In the genomic region with DNA sequence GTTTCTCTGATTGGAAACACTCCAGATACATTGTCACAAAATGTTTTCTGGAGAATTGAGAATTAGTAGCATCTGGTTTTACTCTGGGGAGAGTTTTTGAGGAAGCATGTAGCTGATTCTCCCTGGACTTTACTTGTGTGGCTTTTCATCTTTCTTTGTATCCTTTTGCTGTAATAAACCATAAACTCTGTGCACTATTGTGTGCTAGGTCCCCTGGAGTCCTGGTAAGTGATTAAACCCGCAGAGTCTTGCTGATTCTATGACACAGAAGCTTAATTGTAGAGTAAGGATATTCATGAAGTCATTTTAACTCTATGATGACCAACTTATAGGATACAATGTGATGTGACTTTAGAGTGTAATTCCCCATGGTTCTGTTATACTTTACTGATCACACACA, we compare ENCODE assay signal across 21 mouse cellular contexts.
A peak's percentile ranks its signal among the peaks of the same experiment; 100 is the strongest.
DNase-seq lines count a peak whose midpoint lies in the region; ATAC-seq and TF ChIP-seq lines count a peak whose summit lies in the region.
"Had no signal": no experiment of that assay in that cellular context is flagged by ENCODE, and none has a peak within 500 bp of the region (broad histone marks: within the 10 kb centered on the region; RNA-seq: fewer than 3 reads in every experiment).

No protein-coding gene starts in this region.

- no peak for TF ChIP-seq POLR2A in brain, embryonic 14.5 days (IDR thresholded peaks at IDR 0.05; ENCODE audit: borderline replicate concordance, extremely low read depth, insufficient read depth, insufficient read length, poor library complexity, severe bottlenecking)

- no peak overlapping the region for H3K4me3 ChIP-seq in embryonic facial prominence, embryonic 11.5 days (ENCODE audit: low read depth, low read length)
- no peak overlapping the region for H3K4me3 ChIP-seq in embryonic facial prominence, embryonic 10.5 days
- H3K4me3 ChIP-seq in limb, embryonic 13.5 days = no peak overlapping the region
- no peak overlapping the region for H3K4me3 ChIP-seq in limb, embryonic 10.5 days
- H3K4me3 ChIP-seq: embryonic facial prominence, embryonic 13.5 days; forebrain, embryonic 10.5 days; forebrain, embryonic 13.5 days; intestine, embryonic 15.5 days had no signal

- no peak overlapping the region for H3K27ac ChIP-seq in embryonic facial prominence, embryonic 11.5 days (replicated peaks; ENCODE audit: low read depth, low read length)
- H3K27ac ChIP-seq in embryonic facial prominence, embryonic 10.5 days (replicated peaks) = no peak overlapping the region
- no peak overlapping the region for H3K27ac ChIP-seq in limb, embryonic 13.5 days
- H3K27ac ChIP-seq in limb, embryonic 10.5 days = no peak overlapping the region
- H3K27ac ChIP-seq: embryonic facial prominence, embryonic 13.5 days; forebrain, embryonic 10.5 days; forebrain, embryonic 13.5 days; intestine, embryonic 15.5 days had no signal

- H3K9ac ChIP-seq in embryonic facial prominence, embryonic 11.5 days (replicated peaks; ENCODE audit: low read length) = no peak overlapping the region
- H3K9ac ChIP-seq in limb, embryonic 13.5 days = no peak overlapping the region
- H3K9ac ChIP-seq: embryonic facial prominence, embryonic 13.5 days; forebrain, embryonic 13.5 days; intestine, embryonic 15.5 days had no signal

- no peaks in the 10 kb centered on the region for H3K4me1 ChIP-seq in embryonic facial prominence, embryonic 11.5 days (ENCODE audit: control insufficient read depth, insufficient read depth, low read length)
- no peaks in the 10 kb centered on the region for H3K4me1 ChIP-seq in embryonic facial prominence, embryonic 10.5 days
- H3K4me1 ChIP-seq in limb, embryonic 13.5 days = no peaks in the 10 kb centered on the region; the same call in 1 of the 2 replicates
- H3K4me1 ChIP-seq in limb, embryonic 10.5 days = peaks cover 7% of the 10 kb centered on the region
- H3K4me1 ChIP-seq: embryonic facial prominence, embryonic 13.5 days; forebrain, embryonic 10.5 days; forebrain, embryonic 13.5 days; intestine, embryonic 15.5 days had no signal

- peak; percentile 26 for DNase-seq in embryonic facial prominence, embryonic 11.5 days (ENCODE audit: low spot score)
- DNase-seq in embryonic facial prominence, embryonic 10.5 days (ENCODE audit: low spot score) = no peak
- DNase-seq in limb, embryonic 10.5 days (ENCODE audit: low spot score) = no peak
- peak; percentile 2 for DNase-seq in brain, embryonic 14.5 days (ENCODE audit: low read depth)
- DNase-seq in kidney, postnatal 4 days = no peak
- DNase-seq: adrenal gland, adult 8-10 months; adrenal gland, postnatal 25 days; cerebellum, adult 18-20 months; cerebellum, adult 9-10 months; cerebellum, postnatal 14 days; gastrocnemius, postnatal 14 days; heart, adult 11 months had no signal

- WGBS in embryonic facial prominence, embryonic 11.5 days = 40% methylated on average over 1 of the region's 1 CpGs
- WGBS in embryonic facial prominence, embryonic 10.5 days = 59% methylated on average over 1 of the region's 1 CpGs
- 9% methylated on average over 1 of the region's 1 CpGs for WGBS in limb, embryonic 13.5 days
- 41% methylated on average over 1 of the region's 1 CpGs for WGBS in limb, embryonic 10.5 days

- H3K36me3 ChIP-seq in embryonic facial prominence, embryonic 11.5 days (replicated peaks; ENCODE audit: control insufficient read depth, insufficient read depth, low read depth, low read length) = no peaks in the 10 kb centered on the region
- no peaks in the 10 kb centered on the region for H3K36me3 ChIP-seq in embryonic facial prominence, embryonic 10.5 days (replicated peaks)
- H3K36me3 ChIP-seq in limb, embryonic 13.5 days = no peaks in the 10 kb centered on the region
- H3K36me3 ChIP-seq in limb, embryonic 10.5 days = no peaks in the 10 kb centered on the region
- H3K36me3 ChIP-seq: embryonic facial prominence, embryonic 13.5 days; forebrain, embryonic 10.5 days; intestine, embryonic 15.5 days had no signal

- no peak for TF ChIP-seq CTCF in brain, embryonic 14.5 days (IDR thresholded peaks at IDR 0.05; ENCODE audit: borderline replicate concordance, extremely low read depth, insufficient read depth, insufficient read length)

- ATAC-seq in embryonic facial prominence, embryonic 11.5 days (replicated peaks; ENCODE audit: insufficient number of reproducible peaks, low FRiP score, low TSS enrichment, low read depth) = no peak
- peak; percentile 40; the same call in 1 of the 2 replicates for ATAC-seq in limb, embryonic 13.5 days (ENCODE audit: low FRiP score, low read depth)
- ATAC-seq: activated CD4-positive, CD25-positive, alpha-beta regulatory T cell, adult 4 months; forebrain, embryonic 13.5 days; forebrain, embryonic 16.5 days; hindbrain, embryonic 16.5 days; intestine, embryonic 15.5 days had no signal

- no peak overlapping the region for H3K4me2 ChIP-seq in embryonic facial prominence, embryonic 11.5 days (ENCODE audit: low read depth, low read length)
- no peak overlapping the region for H3K4me2 ChIP-seq in limb, embryonic 13.5 days (replicated peaks)
- H3K4me2 ChIP-seq: embryonic facial prominence, embryonic 13.5 days; forebrain, embryonic 13.5 days; heart, embryonic 11.5 days; intestine, embryonic 15.5 days had no signal

- H3K27me3 ChIP-seq in embryonic facial prominence, embryonic 11.5 days (ENCODE audit: control insufficient read depth, insufficient read depth, low read length) = no peaks in the 10 kb centered on the region
- H3K27me3 ChIP-seq in embryonic facial prominence, embryonic 10.5 days (replicated peaks; ENCODE audit: low read depth, poor library complexity, severe bottlenecking) = no peaks in the 10 kb centered on the region
- H3K27me3 ChIP-seq in limb, embryonic 13.5 days = no peaks in the 10 kb centered on the region
- no peaks in the 10 kb centered on the region for H3K27me3 ChIP-seq in limb, embryonic 10.5 days (ENCODE audit: low read depth, poor library complexity, severe bottlenecking)
- H3K27me3 ChIP-seq: embryonic facial prominence, embryonic 13.5 days; forebrain, embryonic 13.5 days; intestine, embryonic 15.5 days had no signal

- no peaks in the 10 kb centered on the region for H3K9me3 ChIP-seq in embryonic facial prominence, embryonic 11.5 days (replicated peaks; ENCODE audit: control insufficient read depth, low read length)
- H3K9me3 ChIP-seq in embryonic facial prominence, embryonic 10.5 days = no peaks in the 10 kb centered on the region
- no peaks in the 10 kb centered on the region for H3K9me3 ChIP-seq in limb, embryonic 13.5 days
- H3K9me3 ChIP-seq in limb, embryonic 10.5 days (replicated peaks) = no peaks in the 10 kb centered on the region
- H3K9me3 ChIP-seq: embryonic facial prominence, embryonic 13.5 days; forebrain, embryonic 10.5 days; forebrain, embryonic 13.5 days; intestine, embryonic 15.5 days had no signal

Comparison
In these comparisons a context has a peak if more than half of its experiments do, and no peak if none do; other contexts are left out.
1. DNase-seq: peak in embryonic facial prominence, embryonic 11.5 days (single experiment) and brain, embryonic 14.5 days (single experiment); none in embryonic facial prominence, embryonic 10.5 days (single experiment), limb, embryonic 10.5 days (single experiment) and kidney, postnatal 4 days (0 of 2).